Mouse (Mus musculus): ENCODE data around the gene Cacna2d1.

Cacna2d1 gene

DNA sequence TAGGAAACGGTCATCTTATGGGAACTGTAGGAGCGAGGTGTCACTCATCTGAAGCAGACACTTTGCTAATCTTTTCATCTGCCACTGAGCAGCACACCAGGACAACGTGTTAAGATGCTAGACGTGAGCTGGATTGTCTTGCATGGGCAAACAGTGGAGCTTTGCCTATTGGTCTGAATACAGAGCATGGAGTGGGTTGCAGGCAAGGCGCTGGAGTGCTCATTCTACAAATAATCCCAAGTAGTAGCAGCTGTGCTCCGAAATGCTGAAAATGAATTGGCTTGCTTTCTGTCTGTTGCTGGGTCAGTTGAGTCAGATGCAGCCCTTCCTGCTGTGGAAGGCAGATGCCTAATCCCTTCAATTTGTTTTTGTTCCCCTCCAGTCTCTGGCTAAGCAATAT, 330.9 kb downstream of the Cacna2d1 start:
- in situ Hi-C loops (cut with MboI) = no loop called here

- in situ Hi-C loops (cut with MboI) = no loop called here
These were observed 342.6 kb downstream of the Cacna2d1 start for GRCm38 (mm10) chr5:16277058-16277457.

GRCm38 (mm10) chr5:16281229-16281628, 346.7 kb downstream of the Cacna2d1 start:
- in situ Hi-C loops (cut with MboI) = no loop called here

GRCm38 (mm10) chr5:16293223-16293622, 358.7 kb downstream of the Cacna2d1 start:
- in situ Hi-C loops (cut with MboI) = no loop called here

DNA sequence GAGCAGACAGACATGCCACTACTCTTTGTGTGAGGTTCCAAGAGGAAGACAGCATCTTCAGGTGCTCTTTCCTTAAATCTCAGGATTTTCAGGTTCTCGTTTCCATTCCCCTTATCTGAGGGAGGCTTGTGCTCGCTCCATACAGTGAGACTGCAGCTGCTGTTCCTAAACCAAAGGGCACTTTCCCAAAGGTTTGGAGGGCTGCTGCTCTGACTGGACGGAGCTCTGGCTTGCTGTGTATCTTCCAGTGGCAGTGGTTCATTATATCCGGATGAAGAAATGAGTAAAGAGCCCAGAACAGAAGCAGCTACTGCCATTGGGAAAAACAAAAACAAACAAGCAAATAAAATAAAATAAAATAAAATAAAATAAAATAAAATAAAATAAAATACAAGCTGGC, 359.3 kb downstream of the Cacna2d1 start:
- in situ Hi-C loops (cut with MboI) = no loop called here

DNA sequence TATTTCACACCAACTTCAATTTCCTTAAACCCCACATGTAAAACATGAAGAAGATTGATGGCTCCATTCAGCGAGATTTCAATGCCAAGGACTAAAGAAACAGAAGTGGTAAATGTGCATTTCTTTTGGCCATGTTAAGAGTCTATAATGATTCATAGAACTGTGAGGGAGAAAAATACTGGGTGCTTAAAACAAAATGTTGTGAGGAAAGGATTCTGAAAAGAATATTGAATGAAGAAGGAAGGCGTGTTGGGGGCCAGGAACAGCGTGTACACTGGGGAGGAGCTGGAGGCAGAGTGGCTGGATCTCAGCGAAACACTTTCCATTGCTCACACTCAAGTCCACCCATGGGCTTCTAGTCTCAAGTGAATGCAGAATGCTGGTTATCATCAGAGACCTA, 360.2 kb downstream of the Cacna2d1 start:
- in situ Hi-C loops (cut with MboI) = no loop called here

DNA sequence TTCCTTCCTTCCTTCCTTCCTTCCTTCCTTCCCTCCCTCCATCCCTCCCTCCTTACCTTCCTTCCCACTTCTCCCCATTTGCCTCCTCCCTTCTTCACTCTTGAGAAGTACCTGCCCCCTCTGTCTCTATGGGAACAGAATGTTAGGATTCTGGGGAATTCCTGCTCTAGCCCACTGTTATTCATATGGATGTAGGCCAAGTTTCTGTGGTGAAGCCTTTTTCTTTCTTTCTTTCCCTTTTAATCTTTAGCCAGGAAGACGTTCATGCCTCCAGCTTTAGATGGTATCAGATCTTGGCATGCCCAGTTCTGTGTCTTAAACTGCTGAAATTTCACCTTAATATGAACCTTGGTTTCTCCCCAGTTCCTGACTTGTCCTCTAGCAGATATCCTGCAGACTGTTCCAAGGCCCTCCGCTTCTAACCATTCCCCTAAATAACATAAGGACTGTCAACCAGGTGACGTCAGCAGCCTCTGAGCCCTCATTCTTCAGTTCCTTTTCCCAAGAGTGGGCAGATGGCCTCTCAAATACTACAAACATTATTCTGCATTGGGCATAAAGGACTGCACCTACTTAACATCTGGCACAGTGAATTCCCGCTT, 362.8 kb downstream of the Cacna2d1 start:
- in situ Hi-C loops (cut with MboI) = no loop called here

DNA sequence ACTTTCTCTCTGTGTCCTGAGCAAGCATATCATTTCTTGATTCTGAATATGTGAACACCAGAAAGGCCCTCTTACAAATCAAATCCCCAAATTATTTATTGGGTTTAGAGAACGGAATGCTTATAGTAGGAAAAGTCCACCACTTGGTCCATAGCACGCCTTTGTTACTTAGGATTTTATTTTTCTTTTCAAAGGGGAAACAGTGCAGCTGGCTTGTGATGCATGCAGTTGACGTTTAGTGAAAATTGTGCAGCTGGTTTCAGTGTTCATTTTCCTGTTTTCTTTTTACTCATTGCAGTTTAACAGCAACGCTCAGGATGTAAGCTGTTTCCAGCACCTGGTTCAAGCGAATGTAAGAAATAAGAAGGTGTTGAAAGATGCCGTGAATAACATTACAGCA, 365.1 kb downstream of the Cacna2d1 start:
- in situ Hi-C loops (cut with MboI) = no loop called here

DNA sequence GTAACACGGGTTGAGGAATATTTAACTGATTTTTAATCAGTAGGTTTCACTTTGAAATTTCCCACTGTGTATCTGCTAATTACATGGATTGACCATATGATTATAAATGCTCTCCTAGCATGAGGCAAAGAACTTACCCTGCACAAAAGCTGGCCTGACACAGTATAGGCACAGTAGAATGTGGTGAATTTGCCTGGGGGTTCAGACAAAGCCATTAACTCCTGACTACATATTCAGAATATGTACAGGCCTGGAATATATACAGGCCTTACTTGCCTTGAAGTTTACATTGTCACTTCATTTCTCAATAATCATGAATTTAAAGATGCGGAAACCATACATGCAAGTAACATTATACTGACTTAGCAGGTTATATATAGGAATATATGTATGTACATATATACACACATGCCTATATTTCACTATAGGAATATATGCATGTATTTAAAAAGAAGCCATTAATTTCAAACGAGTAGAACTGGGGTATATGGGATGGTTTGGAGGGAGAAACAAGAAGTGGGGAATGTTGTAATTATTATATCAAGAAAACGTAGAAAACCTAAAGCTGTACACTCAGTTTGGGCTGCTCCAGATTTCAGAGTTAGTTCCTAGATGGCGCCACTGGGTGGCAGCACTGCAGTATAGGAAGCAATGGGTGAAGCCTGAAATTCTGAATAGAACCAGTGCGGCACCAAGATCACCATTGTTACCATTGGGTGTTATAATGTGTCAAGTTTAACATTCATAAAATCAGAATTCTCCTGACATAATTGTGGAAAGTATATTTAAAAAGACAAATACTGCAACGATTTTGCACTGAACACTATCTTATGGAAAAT, 374.9 kb downstream of the Cacna2d1 start:
- in situ Hi-C loops (cut with MboI) = no loop called here

- in situ Hi-C loops (cut with MboI) = no loop called here
These were observed 379.8 kb downstream of the Cacna2d1 start for GRCm38 (mm10) chr5:16314242-16314641.

DNA sequence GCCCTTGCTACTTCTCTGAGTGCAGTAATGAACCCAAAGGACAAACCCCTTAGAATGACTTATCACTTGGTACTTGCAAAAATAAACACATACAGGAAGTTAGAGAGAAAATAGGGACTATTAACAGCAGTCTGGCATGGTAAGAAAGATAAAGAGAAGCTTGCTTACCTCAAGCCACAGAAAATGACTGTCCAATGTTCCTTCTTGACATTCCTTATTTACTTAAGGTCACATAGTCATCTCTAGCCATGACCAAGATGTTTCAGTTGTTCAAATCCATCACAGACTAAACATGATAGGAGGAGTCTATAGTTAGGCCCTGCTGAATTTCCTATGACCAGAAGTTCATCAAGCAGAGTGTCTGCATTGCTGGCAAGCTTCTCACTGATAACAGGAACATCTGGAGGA, 381.5 kb downstream of the Cacna2d1 start:
- in situ Hi-C loops (cut with MboI) = no loop called here

- in situ Hi-C loops (cut with MboI) = no loop called here
These were observed 383.3 kb downstream of the Cacna2d1 start for GRCm38 (mm10) chr5:16317680-16318242.

DNA sequence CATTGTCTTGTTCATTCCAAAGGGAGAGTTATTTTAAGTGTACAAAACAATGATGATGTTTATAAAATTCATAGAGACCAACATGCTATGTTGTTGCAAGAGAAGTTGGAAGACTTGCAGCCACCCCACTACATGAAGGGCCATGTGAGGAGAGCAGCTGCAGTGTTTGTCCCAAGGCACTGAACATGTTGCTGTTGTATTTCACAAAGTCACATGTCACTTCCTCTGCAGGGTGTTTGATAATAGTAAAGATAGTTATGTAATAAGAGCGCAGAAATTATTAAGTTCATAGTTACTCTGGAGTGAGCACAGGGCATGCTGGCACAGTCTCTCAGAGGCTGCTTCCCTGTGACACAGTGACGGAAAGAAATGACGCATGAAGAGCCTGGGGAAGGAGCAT, 392.1 kb downstream of the Cacna2d1 start:
- in situ Hi-C loops (cut with MboI) = no loop called here

- in situ Hi-C loops (cut with MboI) = no loop called here
These were observed 410.9 kb downstream of the Cacna2d1 start for GRCm38 (mm10) chr5:16345393-16345792.

DNA sequence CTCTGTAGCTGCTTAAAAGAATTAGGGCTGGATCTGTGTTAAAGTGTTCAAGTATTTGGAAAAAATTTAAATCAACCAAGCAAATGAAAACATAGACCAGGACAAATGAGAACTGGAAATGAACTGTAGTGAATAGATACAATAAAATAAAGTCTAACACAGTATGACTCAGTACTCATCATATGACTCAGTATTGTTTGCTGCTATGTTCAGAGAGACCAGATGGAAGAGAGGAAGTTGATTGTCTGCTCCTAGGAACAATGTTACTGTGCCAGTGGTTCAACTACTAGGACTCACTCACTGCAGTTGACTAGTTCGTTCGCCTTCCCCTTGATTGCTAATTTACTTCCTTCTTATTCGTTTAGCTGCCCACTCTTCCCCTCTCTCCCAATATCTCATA, 421.3 kb downstream of the Cacna2d1 start:
- in situ Hi-C loops (cut with MboI) = no loop called here

DNA sequence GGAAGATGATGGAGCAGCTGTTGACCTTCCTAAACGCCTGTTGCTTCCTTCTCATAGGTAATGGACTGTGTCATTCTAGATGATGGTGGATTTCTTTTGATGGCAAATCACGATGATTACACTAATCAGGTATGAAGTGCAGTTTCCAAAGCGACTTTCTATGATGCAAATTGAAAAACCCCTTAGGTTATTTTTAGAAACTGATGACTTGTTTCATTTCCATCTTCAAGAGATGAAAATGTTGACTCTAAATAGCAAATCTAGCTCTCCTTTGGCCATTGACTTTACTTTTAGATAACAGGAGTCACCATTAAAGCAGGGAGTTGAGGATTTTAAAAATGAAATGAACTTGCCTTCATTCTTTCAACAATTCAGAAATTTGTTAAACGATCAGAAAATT, 423.2 kb downstream of the Cacna2d1 start:
- in situ Hi-C loops (cut with MboI) = no loop called here

DNA sequence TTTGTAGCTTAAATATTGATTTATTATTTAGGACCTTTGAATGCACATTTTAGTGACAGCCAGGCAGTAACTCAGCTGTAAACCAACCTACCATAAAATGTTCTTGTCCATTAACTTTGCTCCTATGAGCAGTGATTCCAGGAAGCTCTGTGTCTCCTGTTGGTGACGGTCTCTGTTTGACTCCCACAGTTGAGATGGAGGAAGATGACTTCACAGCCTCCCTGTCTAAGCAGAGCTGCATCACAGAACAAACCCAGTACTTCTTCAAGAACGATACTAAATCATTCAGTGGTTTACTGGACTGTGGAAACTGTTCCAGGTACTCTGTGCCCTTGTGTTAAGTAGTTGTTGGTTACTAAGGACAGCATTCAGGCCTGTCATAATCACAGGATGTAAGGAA, 427.6 kb downstream of the Cacna2d1 start:
- in situ Hi-C loops (cut with MboI) = no loop called here

- in situ Hi-C loops (cut with MboI) = no loop called here
These were observed 428.7 kb downstream of the Cacna2d1 start for GRCm38 (mm10) chr5:16363171-16363570.

DNA sequence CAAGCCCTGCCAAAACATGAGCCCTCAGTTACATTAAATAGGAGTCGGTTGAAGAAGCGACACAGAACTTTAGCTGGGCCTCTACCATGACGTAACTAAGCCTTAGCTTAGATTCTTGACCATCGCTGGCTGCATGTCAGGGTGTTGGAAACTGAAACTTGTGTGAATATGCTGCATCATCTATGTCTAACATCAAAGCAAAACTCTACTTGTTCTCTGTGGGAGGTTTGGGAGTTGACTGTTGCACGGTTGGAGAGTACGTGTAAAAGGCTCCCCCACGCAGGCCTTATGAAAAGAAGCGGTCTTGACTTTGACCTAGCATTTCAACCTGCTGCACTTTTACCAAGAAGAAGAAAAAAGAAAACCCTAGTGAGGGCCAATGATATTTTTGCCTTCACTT, 436.2 kb downstream of the Cacna2d1 start:
- in situ Hi-C loops (cut with MboI) = no loop called here

DNA sequence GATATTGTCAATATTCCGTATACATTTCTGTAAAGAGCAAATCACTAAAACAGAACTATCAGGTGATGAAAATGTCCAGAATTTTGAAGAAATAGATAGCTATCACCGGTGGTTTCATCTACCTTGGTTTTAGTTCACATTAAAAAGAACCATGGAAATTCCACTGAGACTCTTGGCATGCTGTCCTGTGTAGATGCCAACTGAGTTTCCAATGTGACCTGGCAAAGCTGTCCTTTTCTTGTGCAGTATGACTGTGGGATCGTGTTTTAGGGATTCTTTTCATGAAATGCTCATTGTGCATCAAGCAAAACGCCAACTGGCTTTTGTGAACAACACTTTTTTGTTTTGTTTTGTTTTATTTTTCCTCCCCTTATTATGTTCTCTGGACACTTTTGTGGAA, 439.5 kb downstream of the Cacna2d1 start:
- in situ Hi-C loops (cut with MboI) = no loop called here

DNA sequence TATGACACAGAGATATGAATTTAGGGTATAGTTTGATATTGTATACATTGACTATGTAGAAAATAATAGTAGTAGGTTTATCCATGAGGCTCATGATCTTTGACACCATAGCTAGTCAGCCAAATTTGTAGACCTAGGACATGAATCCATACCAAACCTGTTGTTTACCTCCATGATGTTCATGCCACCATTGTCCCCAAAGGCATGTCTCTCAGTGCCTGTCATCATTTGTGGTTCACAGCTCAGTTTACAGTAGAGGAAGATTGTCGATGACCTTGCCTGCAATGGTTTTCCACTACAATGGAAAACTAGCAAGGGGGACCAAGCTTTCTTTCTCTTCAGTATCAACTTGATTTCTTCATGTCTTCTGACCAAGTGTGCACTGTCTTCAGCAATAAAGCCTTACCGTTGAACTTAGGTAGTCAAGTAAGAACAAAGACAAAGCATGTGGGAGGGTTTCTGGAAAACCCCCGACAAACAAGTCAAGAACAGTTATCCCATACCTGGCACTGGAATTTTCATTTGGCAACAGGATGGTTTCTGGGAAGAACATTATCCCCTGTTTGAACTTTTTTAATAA, 441.9 kb downstream of the Cacna2d1 start:
- in situ Hi-C loops (cut with MboI) = no loop called here

- in situ Hi-C loops (cut with MboI) = no loop called here
These were observed 475.5 kb downstream of the Cacna2d1 start for GRCm38 (mm10) chr5:16410011-16410410.

DNA sequence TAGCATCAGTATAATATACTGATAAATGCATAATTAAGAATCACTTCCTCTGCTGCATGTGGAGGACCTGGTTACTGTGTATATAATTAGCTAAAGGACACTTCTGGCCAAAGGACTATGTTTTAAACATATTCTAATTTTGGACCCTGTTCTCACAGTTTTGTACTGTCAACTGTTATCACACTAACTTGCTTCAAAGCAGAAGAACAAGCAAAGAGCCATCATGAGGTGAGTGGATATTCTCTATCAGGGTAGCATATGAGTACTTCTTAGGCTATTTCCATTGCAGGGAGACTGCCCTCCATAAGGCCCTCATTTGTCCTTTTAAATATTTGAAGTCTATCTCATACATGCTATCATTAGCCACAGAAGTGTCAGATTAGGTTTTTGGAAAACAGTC, 480.2 kb downstream of the Cacna2d1 start:
- in situ Hi-C loops (cut with MboI) = no loop called here

All from mature B cell (primary cell).